Mouse (Mus musculus) testis, adult 10 weeks (tissue): Measurements from ENCODE around the gene Gm11214. TPM values are rescaled to one million over a fixed set of nuclear protein-coding genes. Genes with fewer than 3 reads are reported as not detected.

Source experiments
- polyA plus RNA-seq: library from polyadenylated mRNA; stranded (reverse); fragments of 350-450 nt; fragmentation: Illumina TruSeq; extraction: RNeasy Lipid Tissue Mini Kit (QIAGEN cat#74804); gene quantifications from one replicate; pipeline ENCODE4 v1.2.3, GENCODE M21; 2014; ENCODE audit warnings: low read depth, low replicate concordance

Gene Gm11214
- not detected for polyA plus RNA-seq

DNA sequence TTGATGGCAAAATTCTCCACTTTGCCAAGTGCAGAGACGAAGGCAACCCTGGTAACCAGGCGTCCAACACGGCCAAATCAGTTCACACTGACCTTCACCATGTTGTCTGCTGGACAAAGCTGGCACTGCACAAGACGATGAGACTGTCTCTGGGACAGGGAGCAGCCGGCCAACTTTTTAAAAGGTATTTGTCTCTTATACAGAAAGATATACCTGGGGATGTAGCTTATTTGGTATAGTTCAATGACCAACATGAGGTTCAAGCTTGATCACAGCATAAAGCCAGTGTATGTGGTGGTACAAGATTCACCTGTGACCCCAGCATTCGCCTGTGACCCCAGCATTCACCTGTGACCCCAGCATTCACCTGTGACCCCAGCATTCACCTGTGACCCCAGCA lies at the start of gene Gm11214:
Gm11214 (minus strand) TSS at position 101 of the 400 bp plus-strand sequence.

DNA sequence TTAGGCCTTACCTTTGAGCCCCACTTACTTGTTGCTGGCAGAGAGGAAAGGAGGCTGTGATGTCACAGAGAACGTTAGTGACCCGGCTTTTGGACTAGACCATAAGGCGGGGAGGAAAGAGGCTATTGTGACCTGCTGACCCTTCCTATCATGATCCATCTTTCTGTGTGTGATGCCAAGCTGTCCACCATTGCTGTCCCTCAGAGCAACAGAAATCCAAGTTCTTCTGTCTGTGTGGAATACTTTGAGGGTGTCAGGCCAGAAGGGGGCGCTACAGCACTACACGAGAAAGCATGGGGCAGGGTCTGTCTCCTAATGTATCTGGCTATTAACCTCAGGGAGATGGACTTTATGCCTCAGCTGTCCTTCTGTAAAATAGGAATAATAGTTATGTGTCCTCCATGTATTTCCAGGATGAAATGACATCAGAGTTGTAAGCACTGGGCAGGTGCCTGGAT lies 40.8 kb downstream of the Gm11214 start, which contains the start of gene Tex48:
Tex48 (minus strand) TSS at position 51 of the 458 bp plus-strand sequence.

Other genes starting within 250 kb of the Gm11214 start
- gene Whrn, start 167.4 kb downstream of the Gm11214 start, polyA plus RNA-seq, result 2.3 TPM
- gene Atp6v1g1, start 118.6 kb downstream of the Gm11214 start, polyA plus RNA-seq, result 175 TPM
- gene Tmem268, start 104.6 kb downstream of the Gm11214 start, polyA plus RNA-seq, result 1.8 TPM
- 77.1 TPM for gene Gm11213, start 58.1 kb downstream of the Gm11214 start, polyA plus RNA-seq
- 260 TPM for gene Tex48, start 41.0 kb downstream of the Gm11214 start, polyA plus RNA-seq
- 2.1 TPM for gene Tnfsf15, start 81.7 kb upstream of the Gm11214 start, polyA plus RNA-seq
- not detected for gene Tnfsf8, start 198.0 kb upstream of the Gm11214 start, polyA plus RNA-seq